Mouse (Mus musculus) macrophage (primary cell): ENCODE measurements around the gene Pcp2. TPM values are rescaled to one million over a fixed set of nuclear protein-coding genes. Genes with fewer than 3 reads are reported as not detected.

Source experiments
- H3K27ac ChIP-seq: fragments of 350-480 bp; formaldehyde crosslinking; 2 replicates; pipeline ENCODE4 v1.9.0; 2021
- H3K36me3 ChIP-seq: fragments of 350-480 bp; formaldehyde crosslinking; 2 replicates; pipeline ENCODE4 v1.9.0; 2021; ENCODE audit errors: inconsistent target
- H3K4me3 ChIP-seq: fragments of 350-480 bp; formaldehyde crosslinking; 2 replicates; pipeline ENCODE4 v1.9.0; 2021; ENCODE audit errors: inconsistent target
- H3K79me2 ChIP-seq: fragments of 350-480 bp; formaldehyde crosslinking; 2 replicates; pipeline ENCODE4 v1.9.0; 2021; ENCODE audit errors: inconsistent target
- WGBS: methylation state at CpG from one replicate; pipeline ENCODE4 v1.1.7; 2026; ENCODE audit warnings: inconsistent platforms; ENCODE audit not compliant: missing documents; 5-methylcytosine and 5-hydroxymethylcytosine counted together
- polyA plus RNA-seq: library from polyadenylated mRNA; stranded (reverse); fragments of 250-400 nt; gene quantifications from 3 replicates; pipeline ENCODE4 v1.2.4, GENCODE M21; 2018; ENCODE audit warnings: inconsistent platforms
- total RNA-seq, 78 experiments: library from RNA; depleted of rRNA; stranded (reverse); fragments of 250-400 nt; gene quantifications; 1 replicate in 9 of 78; 2 replicates in 24 of 78; 3 replicates in 43 of 78; 4 replicates in 2 of 78; pipeline ENCODE4 v1.2.4; 2018; ENCODE audit warnings: inconsistent platforms in 56 of 78

Pcp2 gene
- not detected for total RNA-seq (2018; cell fraction: chromatin; rRNA removed)
- not detected for total RNA-seq (2018; cell fraction: cytosol; rRNA removed)
- total RNA-seq (2018; cell fraction: nucleus; rRNA removed), result not detected
- polyA plus RNA-seq, result not detected in 3 replicates

DNA sequence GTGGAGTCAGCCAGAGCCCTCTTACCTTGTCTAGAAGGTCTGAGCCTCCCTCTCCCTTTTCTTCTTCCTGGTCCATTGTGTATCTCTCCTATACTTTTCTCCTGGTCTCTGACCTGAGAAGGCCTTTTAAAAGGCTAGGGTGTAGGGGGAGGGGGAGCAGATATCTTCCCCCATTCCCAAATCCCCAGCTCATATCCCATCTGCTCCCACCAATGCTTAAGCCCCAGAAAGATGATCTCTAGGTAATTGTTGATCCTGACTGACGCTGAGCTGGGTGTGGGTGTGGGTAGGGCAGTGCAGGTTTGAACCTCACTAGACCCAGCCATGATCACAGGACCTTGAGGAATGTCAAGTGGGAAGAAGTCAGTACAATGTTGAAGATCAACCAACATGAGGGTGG is at the start of gene Pcp2:
Pcp2 (minus strand) TSS at position 101 of the 400 bp plus-strand sequence.
- H3K36me3 ChIP-seq, result 0 out of 2 replicates have a peak, but pooled peaks cover 8% of the 10 kb centered on the region

DNA sequence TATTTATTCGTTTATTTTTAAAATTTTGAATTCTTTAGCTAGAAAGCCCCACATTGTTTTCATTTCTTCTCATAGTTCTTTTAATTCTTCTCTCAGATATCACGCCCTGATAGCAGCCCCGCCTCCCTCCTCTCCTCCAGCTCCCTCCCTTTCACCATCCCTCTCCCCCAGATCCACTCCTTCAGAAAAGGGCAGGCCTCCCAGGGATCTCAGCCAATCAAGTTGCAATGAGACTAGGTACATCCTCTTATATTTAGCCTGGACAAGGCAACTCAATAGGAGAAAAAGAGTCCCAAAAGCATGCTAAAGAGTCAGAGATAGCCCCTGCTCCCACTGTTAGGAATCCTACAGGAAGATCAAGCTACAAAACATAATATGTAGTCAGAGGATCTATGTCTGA is 49.3 kb upstream of the Pcp2 start:
- WGBS, result 92% methylated on average over 3 of the region's 3 CpGs
- Histone ChIP-seq H3K79me2 (peaks cover 25% of the 10 kb centered on the region), H3K27ac (no peak overlapping the region), H3K4me3 (no peak overlapping the region), H3K36me3 (peaks cover 5% of the 10 kb centered on the region; the same call in 1 of the 2 replicates)

More for the DNA sequence above, at the start of gene Pcp2:
- WGBS, result 100% methylated on average over 1 of the region's 1 CpGs
- H3K27ac ChIP-seq, result no peak within 1 kb of the TSS
- no peak within 1 kb of the TSS for H3K4me3 ChIP-seq
- peaks cover 17% of the 10 kb centered on the region for H3K79me2 ChIP-seq

DNA sequence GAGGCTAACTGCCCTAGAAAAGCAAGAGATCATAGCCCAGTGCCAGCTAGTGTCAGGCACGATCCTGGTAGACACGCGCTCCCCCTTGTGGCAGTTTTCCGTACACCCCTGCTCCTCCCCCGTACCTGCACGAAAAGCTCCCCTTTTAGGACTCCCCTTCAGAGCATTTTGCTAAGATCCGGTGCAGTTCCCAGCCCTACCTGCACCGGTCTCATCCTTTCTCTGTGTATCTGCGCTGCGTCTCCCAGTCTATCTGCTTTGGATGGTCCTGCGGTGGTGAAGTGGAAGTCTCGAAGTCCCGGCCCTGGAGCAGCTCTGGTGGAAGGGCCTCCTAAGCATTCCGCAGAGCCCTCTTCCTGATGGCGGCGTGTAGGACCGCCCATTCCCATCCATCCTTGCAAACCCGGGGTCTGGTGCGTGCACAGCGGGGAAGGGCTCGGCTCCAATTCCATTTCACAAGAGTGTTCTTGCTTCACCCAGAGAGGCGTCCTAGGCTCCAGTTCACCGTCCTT is 46.7 kb upstream of the Pcp2 start, which contains the start of gene Fcor:
Fcor (minus strand) TSS at position 383 of the 512 bp plus-strand sequence.
- 1% methylated on average over 23 of the region's 23 CpGs for WGBS
- Histone ChIP-seq H3K36me3 (no peaks in the 10 kb centered on the region), H3K4me3 (peak within 1 kb of the TSS; percentile 53), H3K27ac (peak within 1 kb of the TSS; percentile 24; the same call in 1 of the 2 replicates), H3K79me2 (peaks cover 11% of the 10 kb centered on the region)

DNA sequence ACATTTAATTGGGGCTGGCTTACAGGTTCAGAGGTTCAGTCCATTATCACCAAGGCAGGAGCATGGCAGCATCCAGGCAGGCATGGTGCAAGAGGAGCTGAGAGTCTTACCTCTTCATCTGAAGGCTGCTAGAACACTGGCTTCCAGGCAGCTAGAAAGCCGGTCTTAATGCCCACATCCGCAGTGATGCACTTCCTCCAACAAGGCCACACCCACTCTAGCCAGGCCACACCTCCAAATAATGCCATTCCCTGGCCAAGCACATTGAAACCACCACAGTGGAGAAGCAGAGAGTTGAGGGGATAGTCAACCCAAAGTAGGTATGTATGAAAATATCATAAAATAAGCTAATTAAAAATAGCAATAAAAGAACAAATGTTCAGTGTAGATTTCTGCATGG is 45.0 kb upstream of the Pcp2 start:
- no peak overlapping the region for H3K4me3 ChIP-seq
- WGBS, result 3% methylated on average over 2 of the region's 2 CpGs
- H3K79me2 ChIP-seq, result peaks cover 5% of the 10 kb centered on the region; the same call in 1 of the 2 replicates
- H3K27ac ChIP-seq, result no peak overlapping the region
- no peaks in the 10 kb centered on the region for H3K36me3 ChIP-seq

DNA sequence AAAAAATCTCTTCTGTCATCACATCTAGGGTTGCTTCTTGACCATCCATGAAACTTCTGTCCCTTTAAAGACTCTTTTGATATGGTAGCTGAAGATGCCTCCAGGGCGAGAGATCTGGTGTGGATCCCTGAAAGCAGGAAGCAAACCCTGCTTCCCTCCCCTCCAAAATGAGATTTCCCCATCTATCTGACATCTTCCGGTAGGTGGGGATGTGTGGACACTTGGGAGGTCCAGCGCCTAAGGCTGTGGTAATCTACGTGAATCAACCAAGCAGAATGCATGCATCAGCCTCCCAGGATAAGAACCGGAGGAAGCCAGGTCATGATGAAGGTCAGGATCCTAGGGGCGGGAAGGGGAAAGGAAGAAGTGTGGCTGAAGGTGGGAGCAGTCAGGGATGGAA is 40.2 kb upstream of the Pcp2 start, which contains the start of gene Mcemp1:
Mcemp1 (plus strand) TSS at position 248 of the 400 bp plus-strand sequence.
- 49% methylated on average over 6 of the region's 6 CpGs for WGBS
- Histone ChIP-seq H3K79me2 (peaks cover 5% of the 10 kb centered on the region; the same call in 1 of the 2 replicates), H3K36me3 (no peaks in the 10 kb centered on the region), H3K27ac (peak within 1 kb of the TSS; percentile 45), H3K4me3 (no peak within 1 kb of the TSS)

DNA sequence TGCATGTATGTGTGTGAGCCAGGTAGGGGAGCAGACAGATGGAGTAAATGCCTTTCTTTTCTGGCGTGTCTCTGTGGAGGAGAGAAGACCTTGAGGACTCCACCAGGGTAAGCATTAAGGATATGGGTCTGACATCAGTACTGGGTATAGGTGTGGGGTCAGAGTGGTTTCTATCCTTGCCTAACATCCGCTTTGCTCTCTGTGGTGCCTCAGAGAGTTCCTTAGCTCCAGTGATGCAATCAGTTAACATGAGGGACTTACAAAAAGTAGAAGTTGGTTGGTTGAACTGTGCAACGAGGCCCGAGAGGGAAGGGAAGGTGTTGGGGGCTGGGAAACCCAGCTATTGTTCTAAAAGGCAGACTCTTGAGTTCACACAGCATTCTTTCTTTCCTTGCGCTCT is 39.1 kb upstream of the Pcp2 start:
- H3K79me2 ChIP-seq, result peaks cover under 1% of the 10 kb centered on the region; the same call in 1 of the 2 replicates
- WGBS, result 5% methylated on average over 5 of the region's 5 CpGs
- H3K36me3 ChIP-seq, result no peaks in the 10 kb centered on the region
- H3K27ac ChIP-seq, result peak overlapping the region; percentile 45
- no peak overlapping the region for H3K4me3 ChIP-seq

DNA sequence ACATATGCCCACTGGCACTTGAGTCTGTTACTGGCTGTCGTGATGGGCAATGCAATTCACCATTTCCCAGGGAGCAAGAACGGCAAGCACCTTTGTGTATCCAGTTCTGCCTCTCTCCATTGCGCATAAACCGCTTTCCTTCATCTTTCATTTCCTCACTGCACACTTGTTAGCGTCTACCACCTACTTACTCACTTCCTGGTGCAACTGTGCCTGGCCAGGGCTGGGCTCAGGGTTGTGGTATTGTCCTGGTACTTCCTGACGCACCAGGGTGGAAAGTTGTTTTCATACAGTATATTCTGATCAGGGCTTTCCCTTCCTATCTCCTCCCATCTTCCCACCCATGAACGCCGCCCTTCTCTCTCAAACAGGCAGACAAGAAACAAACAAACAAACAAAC is 35.5 kb upstream of the Pcp2 start:
- H3K79me2 ChIP-seq, result no peaks in the 10 kb centered on the region
- H3K4me3 ChIP-seq, result no peak overlapping the region
- WGBS, result 19% methylated on average over 8 of the region's 8 CpGs
- peak overlapping the region; percentile 25; the same call in 1 of the 2 replicates for H3K27ac ChIP-seq
- H3K36me3 ChIP-seq, result no peaks in the 10 kb centered on the region

DNA sequence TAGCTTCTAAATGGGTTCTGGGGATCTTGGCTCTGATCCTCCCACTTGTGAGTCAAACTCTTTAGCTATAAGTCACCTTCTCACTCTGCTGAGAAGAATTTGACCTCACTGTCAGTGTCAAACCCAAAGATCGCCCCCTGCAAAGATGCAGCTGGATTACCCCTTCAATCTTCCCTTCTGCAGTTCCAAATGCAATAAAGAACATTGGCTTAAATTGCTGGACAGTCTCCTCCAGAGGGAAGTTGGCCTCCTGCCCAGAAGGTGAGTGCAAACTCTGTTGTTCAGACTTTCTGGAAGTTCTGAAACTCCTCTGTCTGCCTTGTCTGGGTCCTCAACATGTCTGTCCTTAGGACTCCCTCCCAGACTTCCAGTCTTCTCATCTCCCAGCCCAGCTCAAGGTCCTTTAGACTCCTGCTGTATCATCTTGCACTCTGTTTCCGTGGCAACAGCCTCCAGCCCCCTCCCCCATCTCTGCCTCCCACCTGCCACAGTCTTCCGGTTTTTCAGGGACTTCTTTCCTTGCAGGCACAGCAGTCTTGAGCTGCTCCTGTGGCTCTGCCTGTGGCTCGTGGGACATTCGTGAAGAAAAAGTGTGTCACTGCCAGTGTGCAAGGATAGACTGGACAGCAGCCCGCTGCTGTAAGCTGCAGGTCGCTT is 31.5 kb upstream of the Pcp2 start:
- WGBS, result 49% methylated on average over 7 of the region's 7 CpGs
- Histone ChIP-seq H3K4me3 (no peak overlapping the region), H3K27ac (no peak overlapping the region)

DNA sequence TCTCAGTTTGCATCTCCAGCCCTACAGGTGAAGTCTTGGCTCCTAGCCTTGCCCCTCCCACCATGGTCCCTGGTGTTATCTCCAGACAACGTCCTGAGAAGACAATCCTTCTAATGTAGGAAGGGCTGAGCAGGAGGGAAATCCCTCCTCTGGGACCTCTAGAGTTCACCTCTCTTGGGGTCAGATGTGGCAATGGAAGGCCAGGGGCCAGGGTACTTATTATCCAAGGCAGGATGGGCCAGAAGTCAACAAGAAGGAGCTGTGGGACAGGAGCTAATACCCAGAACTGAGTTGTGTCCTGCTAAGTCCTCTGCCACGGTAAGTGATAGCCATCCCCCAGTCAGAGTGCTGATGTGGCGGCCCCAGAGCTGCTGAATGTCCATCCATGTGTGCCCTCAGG is 30.2 kb upstream of the Pcp2 start, which contains the start of gene Retn:
Retn (plus strand) TSS at position 245 of the 400 bp plus-strand sequence.
- WGBS, result 92% methylated on average over 3 of the region's 3 CpGs
- no peaks in the 10 kb centered on the region for H3K36me3 ChIP-seq
- no peak within 1 kb of the TSS for H3K4me3 ChIP-seq
- H3K27ac ChIP-seq, result no peak within 1 kb of the TSS
- no peaks in the 10 kb centered on the region for H3K79me2 ChIP-seq

More for the DNA sequence above, 31.5 kb upstream of the Pcp2 start:
- no peaks in the 10 kb centered on the region for H3K36me3 ChIP-seq
- no peaks in the 10 kb centered on the region for H3K79me2 ChIP-seq

DNA sequence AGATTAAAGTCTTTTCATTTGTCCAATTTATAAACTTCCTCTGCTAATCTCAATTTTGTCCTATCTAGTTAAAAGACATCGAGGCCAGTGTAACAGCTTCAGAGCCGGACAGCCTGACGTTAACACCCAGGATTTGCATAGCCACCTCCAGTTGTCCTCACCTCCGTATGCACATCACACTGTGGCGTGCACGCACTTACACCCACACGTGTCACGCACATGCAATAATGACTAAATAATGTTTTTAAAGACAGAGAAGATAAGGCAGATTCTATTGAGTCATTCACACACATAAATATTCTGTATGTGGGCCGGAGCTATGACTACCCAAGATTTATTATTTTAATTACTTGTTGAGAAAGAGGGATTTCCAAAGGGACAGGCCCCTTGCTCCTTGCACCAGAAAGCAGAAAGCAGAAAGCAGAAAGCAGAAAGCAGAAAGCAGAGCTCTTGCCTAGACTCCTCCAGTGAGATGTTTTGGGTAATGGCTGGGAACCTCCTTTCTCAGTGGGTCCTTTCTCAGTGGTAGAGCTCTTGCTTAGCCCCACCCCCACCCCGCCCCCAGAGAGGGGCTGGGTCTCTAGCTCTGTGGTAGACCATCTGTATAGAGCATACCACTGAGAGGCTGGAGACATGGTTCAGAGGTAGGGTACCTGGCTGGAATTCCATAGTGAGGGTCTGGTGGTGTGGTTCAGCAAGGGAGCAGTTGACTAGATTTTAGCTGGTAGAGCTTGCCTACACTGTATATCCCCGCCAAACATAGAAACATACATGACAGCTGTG is 29.6 kb upstream of the Pcp2 start:
- WGBS, result 91% methylated on average over 11 of the region's 11 CpGs
- Histone ChIP-seq H3K79me2 (no peaks in the 10 kb centered on the region), H3K4me3 (no peak overlapping the region), H3K36me3 (no peaks in the 10 kb centered on the region), H3K27ac (no peak overlapping the region)

DNA sequence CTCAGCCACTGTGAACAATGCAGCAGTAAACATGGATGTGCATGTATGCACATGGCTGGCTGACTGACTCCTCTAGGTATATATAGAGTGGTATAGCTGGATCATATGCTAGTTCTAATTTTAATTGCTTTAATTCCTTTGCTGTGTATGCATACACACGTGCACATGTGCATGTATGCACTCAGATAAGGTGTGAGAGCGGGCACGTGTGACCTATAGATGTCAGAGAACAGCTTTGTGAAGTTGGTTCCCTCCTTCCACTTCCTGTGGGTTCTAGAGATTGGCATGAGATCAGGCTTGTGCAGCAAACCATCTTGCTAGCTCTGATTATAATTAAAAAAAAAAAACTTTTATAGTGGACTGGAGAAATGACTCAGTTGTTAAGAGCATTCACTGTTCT is 27.5 kb upstream of the Pcp2 start:
- Histone ChIP-seq H3K27ac (no peak overlapping the region), H3K4me3 (no peak overlapping the region), H3K36me3 (no peaks in the 10 kb centered on the region), H3K79me2 (no peaks in the 10 kb centered on the region)
- 45% methylated on average over 3 of the region's 3 CpGs for WGBS

DNA sequence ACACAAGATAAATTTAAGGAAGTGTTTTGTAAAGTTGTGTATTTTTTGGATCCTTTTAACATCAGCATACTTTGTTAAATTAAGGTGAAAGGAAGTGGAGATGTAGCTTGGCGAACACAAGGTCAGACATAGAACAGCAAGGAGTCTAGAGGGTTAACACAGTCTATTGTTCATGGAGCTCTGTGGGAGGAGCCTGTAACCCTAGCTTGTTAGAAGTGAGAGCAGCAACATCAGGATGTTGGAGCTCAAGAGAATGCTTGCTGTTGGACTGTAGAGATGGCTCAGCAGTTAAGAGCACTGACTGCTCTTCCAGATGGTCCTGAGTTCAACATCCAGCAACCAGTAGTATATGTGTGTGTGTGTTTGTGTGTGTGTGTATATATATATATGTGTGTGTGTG is 23.6 kb upstream of the Pcp2 start:
- no peaks in the 10 kb centered on the region for H3K36me3 ChIP-seq
- H3K79me2 ChIP-seq, result no peaks in the 10 kb centered on the region
- 22% methylated on average over 1 of the region's 1 CpGs for WGBS
- H3K27ac ChIP-seq, result peak overlapping the region; percentile 86
- peak overlapping the region; percentile 4; the same call in 1 of the 2 replicates for H3K4me3 ChIP-seq

DNA sequence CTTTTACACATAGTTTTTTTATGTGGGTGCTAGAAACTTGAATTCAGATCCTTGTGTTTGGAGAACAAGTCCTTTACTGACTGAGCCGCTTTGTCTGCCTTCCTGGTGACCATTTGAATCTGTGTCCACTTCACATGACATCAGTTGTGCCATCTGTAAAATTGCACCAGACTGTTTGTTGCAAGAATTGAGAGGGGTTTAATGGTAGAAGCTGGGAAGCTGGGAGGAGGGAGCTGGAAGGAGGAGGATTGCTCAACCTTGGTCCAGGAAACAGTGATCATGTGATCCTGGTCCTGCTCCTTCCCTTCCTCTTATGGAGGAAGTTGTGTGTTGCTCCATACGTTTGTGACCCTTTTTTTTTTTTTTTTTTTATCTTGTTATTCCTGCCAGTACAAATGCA is 22.9 kb upstream of the Pcp2 start:
- Histone ChIP-seq H3K4me3 (no peak overlapping the region; the same call in 1 of the 2 replicates), H3K79me2 (no peaks in the 10 kb centered on the region), H3K36me3 (peaks cover 6% of the 10 kb centered on the region; the same call in 1 of the 2 replicates), H3K27ac (peak overlapping the region; percentile 86)
- 6% methylated on average over 2 of the region's 2 CpGs for WGBS

DNA sequence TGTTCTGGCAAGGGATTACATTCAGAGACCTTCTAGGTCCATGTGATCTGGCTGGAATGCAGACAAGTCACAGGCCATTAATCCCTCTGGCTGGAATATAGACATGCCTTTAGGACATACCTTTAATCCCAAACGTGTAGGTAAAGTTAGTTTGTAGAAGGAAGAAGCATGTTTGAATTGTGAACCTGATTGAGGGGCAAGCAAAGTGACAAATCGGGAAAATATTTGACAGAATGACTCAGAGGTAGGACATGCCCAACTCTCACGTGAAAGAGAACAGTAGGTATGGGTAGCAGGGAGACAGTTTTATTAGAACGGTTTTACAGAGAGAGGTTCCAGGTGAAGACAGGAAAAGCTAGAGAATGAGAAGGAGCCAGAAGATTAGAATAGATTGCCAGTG is 22.2 kb upstream of the Pcp2 start:
- Histone ChIP-seq H3K79me2 (no peaks in the 10 kb centered on the region), H3K27ac (peak overlapping the region; percentile 86), H3K4me3 (no peak overlapping the region), H3K36me3 (peaks cover 11% of the 10 kb centered on the region; the same call in 1 of the 2 replicates)
- 80% methylated on average over 4 of the region's 4 CpGs for WGBS
